Mouse (Mus musculus) urinary bladder, adult 2 months (tissue): ENCODE results near the gene Ttc7. TPM values are rescaled to one million over a fixed set of nuclear protein-coding genes. Genes with fewer than 3 reads are reported as not detected.

ENCODE experiments used
- DNase-seq: peaks from one replicate; pipeline ENCODE4 v3.0.0; 2022; ENCODE audit warnings: low spot score
- polyA plus RNA-seq: library from polyadenylated mRNA; depleted of rRNA; stranded (reverse); fragments of >200 nt; gene quantifications from 2 replicates; pipeline ENCODE4 v1.2.3, GENCODE M21; 2012; rRNA removed

The Ttc7 gene
- polyA plus RNA-seq = 14.6 and 20.5 TPM in 2 replicates

- DNase-seq = peak; percentile 97
These were observed at the start of gene Ttc7 for GRCm38 (mm10) chr17:87282706-87283053. Ttc7 (plus strand) TSS chr17:87282886.

- DNase-seq = no peak
These were observed 47.7 kb upstream of the Ttc7 start for GRCm38 (mm10) chr17:87235019-87235418.

- peak; percentile 5 for DNase-seq
These were observed 45.7 kb upstream of the Ttc7 start for GRCm38 (mm10) chr17:87236725-87237650.

GRCm38 (mm10) chr17:87237826-87238225 is 44.9 kb upstream of the Ttc7 start:
- peak; percentile 6 for DNase-seq

GRCm38 (mm10) chr17:87246103-87246502 is 36.6 kb upstream of the Ttc7 start:
- DNase-seq = no peak

GRCm38 (mm10) chr17:87254384-87254783 is 28.3 kb upstream of the Ttc7 start:
- DNase-seq = no peak

- DNase-seq = no peak
These were observed 27.0 kb upstream of the Ttc7 start for GRCm38 (mm10) chr17:87255672-87256071.

- DNase-seq = no peak
These were observed 19.3 kb upstream of the Ttc7 start for GRCm38 (mm10) chr17:87263401-87263800.

GRCm38 (mm10) chr17:87264054-87264830 is 18.4 kb upstream of the Ttc7 start:
- DNase-seq = no peak

GRCm38 (mm10) chr17:87264927-87265791 is 17.5 kb upstream of the Ttc7 start:
- DNase-seq = no peak

- peak; percentile 95 for DNase-seq
These were observed 16.9 kb upstream of the Ttc7 start, which contains the start of gene Mcfd2 for GRCm38 (mm10) chr17:87265792-87266186. Mcfd2 (minus strand) TSS chr17:87265935.

GRCm38 (mm10) chr17:87269454-87269853 is 13.2 kb upstream of the Ttc7 start:
- DNase-seq = no peak

- DNase-seq = no peak
These were observed 7.0 kb upstream of the Ttc7 start for GRCm38 (mm10) chr17:87275363-87276341.

- peak; percentile 73 for DNase-seq
These were observed 530 bp upstream of the Ttc7 start for GRCm38 (mm10) chr17:87282007-87282705.

GRCm38 (mm10) chr17:87283055-87283754 is 519 bp downstream of the Ttc7 start:
- peak; percentile 59 for DNase-seq

GRCm38 (mm10) chr17:87283755-87284481 is 1.2 kb downstream of the Ttc7 start:
- no peak for DNase-seq

- DNase-seq = no peak
These were observed 1.9 kb downstream of the Ttc7 start for GRCm38 (mm10) chr17:87284482-87285040.
